Comparison of ENCODE assay signal across 10 mouse cellular contexts in the genomic region with DNA sequence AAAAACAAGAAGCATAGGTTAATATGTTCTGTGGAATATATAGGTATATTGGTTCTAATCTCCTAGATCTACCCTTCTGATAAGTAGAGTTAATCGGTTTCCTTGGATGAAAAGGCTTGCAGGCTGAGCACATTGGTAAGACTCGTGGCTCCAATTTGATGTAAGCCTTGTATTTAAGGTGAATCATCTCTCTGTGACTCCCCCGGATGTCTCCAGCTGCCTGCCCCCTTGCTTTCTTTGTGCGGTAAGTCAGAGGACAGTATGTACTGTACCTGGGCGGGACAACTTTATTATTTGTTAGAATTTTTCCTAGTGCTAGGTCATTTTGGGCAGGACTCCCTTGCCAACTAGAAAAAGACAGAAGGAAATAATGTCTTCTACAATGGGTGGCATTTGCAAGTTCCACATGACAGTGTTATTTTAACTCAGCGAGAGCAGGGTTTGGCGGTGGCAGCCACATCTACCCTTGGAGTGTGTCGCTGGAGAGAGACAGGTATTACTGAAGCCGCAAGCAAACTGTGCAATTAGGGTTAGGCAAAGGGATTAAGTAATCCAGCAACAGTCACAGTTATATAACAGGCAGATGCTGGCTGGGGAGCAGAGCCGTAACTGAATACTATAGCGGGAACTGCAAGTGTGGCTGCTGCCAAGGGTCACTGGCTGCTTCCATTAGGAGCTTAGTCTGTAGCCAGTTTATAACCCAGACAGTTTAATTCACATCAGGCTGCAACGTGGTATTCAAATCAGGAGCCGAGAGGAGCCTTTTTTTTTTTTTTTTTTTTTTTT.
DNase-seq lines count a peak whose midpoint lies in the region; ATAC-seq and TF ChIP-seq lines count a peak whose summit lies in the region.
"Had no signal": no experiment of that assay in that cellular context is flagged by ENCODE, and none has a peak within 500 bp of the region (broad histone marks: within the 10 kb centered on the region; RNA-seq: fewer than 3 reads in every experiment).

No protein-coding gene starts in this region.

- no peak overlapping the region for H3K9ac ChIP-seq in forebrain, embryonic 14.5 days (ENCODE audit: low read length)
- H3K9ac ChIP-seq in forebrain, embryonic 15.5 days (replicated peaks), result no peak overlapping the region
- H3K9ac ChIP-seq in stomach, embryonic 14.5 days (replicated peaks; ENCODE audit: low read depth, low read length), result no peak overlapping the region

- peak; percentile 14 for DNase-seq in forebrain, embryonic 14.5 days (ENCODE audit: low spot score)
- peak; percentile 26 for DNase-seq in lung, postnatal 25 days (ENCODE audit: low spot score)
- DNase-seq in lung, postnatal 10 days, result no peak
- peak; percentile 67 for DNase-seq in gastrocnemius, postnatal 14 days
- no peak for DNase-seq in ovary, postnatal 36 days (ENCODE audit: low spot score)
- no peak for DNase-seq in cerebellum, adult 2 months
- DNase-seq: cerebellum, adult 9-10 months had no signal

- H3K9me3 ChIP-seq in forebrain, embryonic 14.5 days (replicated peaks; ENCODE audit: control insufficient read depth, low read length), result no peaks in the 10 kb centered on the region
- no peaks in the 10 kb centered on the region for H3K9me3 ChIP-seq in forebrain, embryonic 15.5 days
- H3K9me3 ChIP-seq in stomach, embryonic 14.5 days (ENCODE audit: control insufficient read depth, low read depth, low read length), result no peaks in the 10 kb centered on the region

- no peak for TF ChIP-seq CTCF in cerebellum, adult 2 months (IDR thresholded peaks at IDR 0.05; ENCODE audit: borderline replicate concordance, insufficient read depth, low read depth, low read length)

- intact Hi-C loops in gastrocnemius, postnatal 14 days (cut with DNase I; ENCODE audit: low total_unique reads), result no loop called here

- no peak overlapping the region for H3K4me3 ChIP-seq in forebrain, embryonic 14.5 days (ENCODE audit: low read depth, low read length)
- H3K4me3 ChIP-seq in forebrain, embryonic 15.5 days, result no peak overlapping the region
- no peak overlapping the region for H3K4me3 ChIP-seq in stomach, embryonic 14.5 days (ENCODE audit: low read depth, low read length)
- no peak overlapping the region for H3K4me3 ChIP-seq in cerebellum, adult 2 months (replicated peaks; ENCODE audit: insufficient read depth, low read depth, low read length)

- WGBS in forebrain, embryonic 14.5 days, result 78% methylated on average over 13 of the region's 13 CpGs
- WGBS in forebrain, embryonic 15.5 days, result 80% methylated on average over 13 of the region's 13 CpGs
- 67% methylated on average over 13 of the region's 13 CpGs for WGBS in stomach, embryonic 14.5 days
- WGBS in cerebellum, adult 2 months, result 73% methylated on average over 13 of the region's 13 CpGs

- no peaks in the 10 kb centered on the region for H3K27me3 ChIP-seq in forebrain, embryonic 14.5 days (replicated peaks; ENCODE audit: control insufficient read depth, insufficient read depth, low read length)
- no peaks in the 10 kb centered on the region for H3K27me3 ChIP-seq in forebrain, embryonic 15.5 days
- no peaks in the 10 kb centered on the region for H3K27me3 ChIP-seq in stomach, embryonic 14.5 days (ENCODE audit: control insufficient read depth, insufficient read depth, low read length)
- H3K27me3 ChIP-seq in cerebellum, adult 2 months (ENCODE audit: control insufficient read depth, insufficient read depth, low read length), result no peaks in the 10 kb centered on the region

- no peak overlapping the region for H3K27ac ChIP-seq in forebrain, embryonic 14.5 days (ENCODE audit: low read depth, low read length)
- no peak overlapping the region for H3K27ac ChIP-seq in forebrain, embryonic 15.5 days (replicated peaks)
- no peak overlapping the region for H3K27ac ChIP-seq in stomach, embryonic 14.5 days (ENCODE audit: low read length)
- no peak overlapping the region for H3K27ac ChIP-seq in cerebellum, adult 2 months (ENCODE audit: insufficient read depth, low read length)

- no peak for TF ChIP-seq POLR2A in cerebellum, adult 2 months (IDR thresholded peaks at IDR 0.05; ENCODE audit: borderline replicate concordance, insufficient read depth, low read length)

- ATAC-seq in forebrain, embryonic 14.5 days, result no peak
- ATAC-seq in forebrain, embryonic 15.5 days (replicated peaks), result no peak
- ATAC-seq in stomach, embryonic 14.5 days (ENCODE audit: insufficient number of reproducible peaks, insufficient read depth, low FRiP score, low read depth), result peak; percentile 63; the same call in 1 of the 2 replicates
- ATAC-seq: intestine, embryonic 16.5 days had no signal

- no peaks in the 10 kb centered on the region for H3K36me3 ChIP-seq in forebrain, embryonic 14.5 days (ENCODE audit: control insufficient read depth, insufficient read depth, low read length)
- H3K36me3 ChIP-seq in forebrain, embryonic 15.5 days, result no peaks in the 10 kb centered on the region
- no peaks in the 10 kb centered on the region for H3K36me3 ChIP-seq in stomach, embryonic 14.5 days (ENCODE audit: control insufficient read depth, insufficient read depth, low read length)

- H3K4me2 ChIP-seq in forebrain, embryonic 14.5 days (ENCODE audit: low read length), result no peak overlapping the region
- no peak overlapping the region for H3K4me2 ChIP-seq in forebrain, embryonic 15.5 days (replicated peaks)
- no peak overlapping the region for H3K4me2 ChIP-seq in stomach, embryonic 14.5 days (replicated peaks; ENCODE audit: low read depth, low read length)

- H3K4me1 ChIP-seq in forebrain, embryonic 14.5 days (ENCODE audit: control insufficient read depth, insufficient read depth, low read length), result no peaks in the 10 kb centered on the region
- no peaks in the 10 kb centered on the region for H3K4me1 ChIP-seq in forebrain, embryonic 15.5 days
- H3K4me1 ChIP-seq in stomach, embryonic 14.5 days (ENCODE audit: control insufficient read depth, insufficient read depth, low read length), result no peaks in the 10 kb centered on the region
- no peaks in the 10 kb centered on the region for H3K4me1 ChIP-seq in cerebellum, adult 2 months (ENCODE audit: control insufficient read depth, insufficient read depth, low read length)

Comparison
In these comparisons a context has a peak if more than half of its experiments do, and no peak if none do; other contexts are left out.
1. DNase-seq: peak in forebrain, embryonic 14.5 days (single experiment), lung, postnatal 25 days (single experiment) and gastrocnemius, postnatal 14 days (single experiment); none in lung, postnatal 10 days (single experiment), ovary, postnatal 36 days (single experiment) and cerebellum, adult 2 months (0 of 2).